Mouse (Mus musculus): ENCODE data around the gene Rpgr.

- TF ChIP-seq CTCF (IDR thresholded peaks at IDR 0.05; ENCODE audit: extremely low read depth, insufficient read depth, insufficient read length, insufficient replicate concordance) (no peak), POLR2A (IDR thresholded peaks at IDR 0.05; ENCODE audit: low read depth, low read length) (no peak)
Measured at GRCm38 (mm10) chrX:10063781-10064180, 152.9 kb downstream of the Rpgr start.
